Mouse (Mus musculus) heart, adult 2 months (tissue): ENCODE measurements around the gene Nek2. TPM values are rescaled to one million over a fixed set of nuclear protein-coding genes. Genes with fewer than 3 reads are reported as not detected.

Experiments
- DNase-seq, 2 experiments: peaks; one replicate each; pipeline ENCODE4 v3.0.0; 2021
- H3K27ac ChIP-seq: fragments of 200-600 bp; 2 replicates; pipeline ENCODE4 v1.8.1; 2022
- H3K27me3 ChIP-seq: fragments of 200-500 bp; 2 replicates; pipeline ENCODE4 v1.6.1; 2012; ENCODE audit warnings: mild to moderate bottlenecking, low read length, inconsistent platforms, mixed read lengths; ENCODE audit not compliant: control insufficient read depth, insufficient read depth
- H3K36me3 ChIP-seq: fragments of 200-500 bp; 2 replicates; pipeline ENCODE4 v1.6.1; 2012; ENCODE audit warnings: low read length, inconsistent platforms; ENCODE audit not compliant: control insufficient read depth, insufficient read depth
- H3K4me1 ChIP-seq: fragments of 200-500 bp; 2 replicates; pipeline ENCODE4 v1.6.1; 2011; ENCODE audit warnings: low read length; ENCODE audit not compliant: control insufficient read depth, insufficient read depth
- H3K4me3 ChIP-seq: fragments of 200-600 bp; 2 replicates; pipeline ENCODE4 v1.8.1; 2022
- H3K79me2 ChIP-seq: fragments of 200-500 bp; replicated peaks from 2 replicates; pipeline ENCODE4 v1.6.1; 2012; ENCODE audit warnings: mild to moderate bottlenecking, inconsistent platforms, low read length, moderate library complexity, mixed read lengths; ENCODE audit not compliant: control insufficient read depth, insufficient read depth
- H3K9ac ChIP-seq: fragments of 200-500 bp; 2 replicates; pipeline ENCODE4 v1.6.1; 2012; ENCODE audit warnings: low read depth, mild to moderate bottlenecking, control low read depth, inconsistent platforms, low read length, mixed read lengths
- CTCF ChIP-seq: fragments of 200-600 bp; IDR thresholded peaks from 2 replicates; pipeline ENCODE4 v1.8.1; 2022; ENCODE audit warnings: antibody characterized with exemption, mild to moderate bottlenecking, moderate library complexity
- EP300 ChIP-seq: fragments of 200-500 bp; IDR thresholded peaks from 2 replicates; pipeline ENCODE4 v1.6.1; 2011; ENCODE audit warnings: low read depth, low read length, control low read depth; ENCODE audit not compliant: insufficient read depth
- POLR2A ChIP-seq: fragments of 200-500 bp; IDR thresholded peaks from 2 replicates; pipeline ENCODE4 v1.6.1; 2011; ENCODE audit warnings: mild to moderate bottlenecking, low read depth, low read length, control low read depth; ENCODE audit not compliant: insufficient read depth
- WGBS: fragments of 180-500 bp; shearing (Covaris S2); methylation state at CpG from one replicate; pipeline ENCODE4 v1.1.7; 2018; 5-methylcytosine and 5-hydroxymethylcytosine counted together
- intact Hi-C: fragments of 180-260 bp; cut with DNase I; formaldehyde crosslinking; loops from one replicate; pipeline ENCODE4 v1.15.1; 2025
- polyA plus RNA-seq: library from polyadenylated mRNA; depleted of rRNA; stranded (reverse); fragments of >200 nt; gene quantifications from 2 replicates; pipeline ENCODE4 v1.2.3, GENCODE M21; 2012
- total RNA-seq, 2 experiments: library from RNA; stranded (reverse); gene quantifications; 2 replicates each; pipeline ENCODE4 v1.2.3; 2021

Gene Nek2
- total and polyA plus RNA-seq, 3 experiments = 0.09 to 0.47 (median 0.37) TPM

- no peak for DNase-seq
- no peak for TF ChIP-seq POLR2A
- no peak for TF ChIP-seq CTCF
- no peak for TF ChIP-seq EP300
- intact Hi-C loops = no loop called here
- Histone ChIP-seq H3K9ac (no peak overlapping the region), H3K4me3 (no peak overlapping the region), H3K27ac (no peak overlapping the region), H3K36me3 (no peaks in the 10 kb centered on the region), H3K27me3 (0 out of 2 replicates have a peak, but pooled peaks cover 2% of the 10 kb centered on the region), H3K79me2 (no peaks in the 10 kb centered on the region), H3K4me1 (no peaks in the 10 kb centered on the region)
These were observed 36.9 kb downstream of the Nek2 start for GRCm38 (mm10) chr1:191858136-191858535.

- Histone ChIP-seq H3K79me2 (no peaks in the 10 kb centered on the region), H3K4me1 (no peaks in the 10 kb centered on the region), H3K36me3 (no peaks in the 10 kb centered on the region), H3K9ac (no peak overlapping the region), H3K27ac (no peak overlapping the region), H3K4me3 (no peak overlapping the region), H3K27me3 (0 out of 2 replicates have a peak, but pooled peaks cover 2% of the 10 kb centered on the region)
- intact Hi-C loops = no loop called here
- DNase-seq = no peak
- whole genome bisulfite sequencing = 28% methylated on average over 3 of the region's 3 CpGs
- TF ChIP-seq POLR2A = no peak
- no peak for TF ChIP-seq EP300
- TF ChIP-seq CTCF = no peak
These were observed 38.6 kb downstream of the Nek2 start for GRCm38 (mm10) chr1:191859847-191860246.

GRCm38 (mm10) chr1:191861247-191861646 is 40.0 kb downstream of the Nek2 start:
- DNase-seq = no peak
- Histone ChIP-seq H3K27me3 (0 out of 2 replicates have a peak, but pooled peaks cover 2% of the 10 kb centered on the region), H3K4me3 (no peak overlapping the region), H3K27ac (no peak overlapping the region), H3K79me2 (no peaks in the 10 kb centered on the region), H3K36me3 (no peaks in the 10 kb centered on the region), H3K9ac (no peak overlapping the region), H3K4me1 (no peaks in the 10 kb centered on the region)
- TF ChIP-seq CTCF (no peak), POLR2A (no peak), EP300 (no peak)
- intact Hi-C loops = no loop called here
- 68% methylated on average over 5 of the region's 5 CpGs for whole genome bisulfite sequencing

- Histone ChIP-seq H3K27me3 (no peaks in the 10 kb centered on the region), H3K9ac (no peak overlapping the region), H3K36me3 (no peaks in the 10 kb centered on the region), H3K4me1 (no peaks in the 10 kb centered on the region), H3K27ac (no peak overlapping the region), H3K4me3 (no peak overlapping the region), H3K79me2 (no peaks in the 10 kb centered on the region)
- no peak for DNase-seq
- intact Hi-C loops = no loop called here
- 75% methylated on average over 4 of the region's 4 CpGs for WGBS
- no peak for TF ChIP-seq CTCF
- no peak for TF ChIP-seq EP300
- TF ChIP-seq POLR2A = no peak
These were observed 42.7 kb downstream of the Nek2 start for GRCm38 (mm10) chr1:191863833-191864550.

GRCm38 (mm10) chr1:191864551-191865027 is 43.3 kb downstream of the Nek2 start:
- H3K36me3 ChIP-seq = no peaks in the 10 kb centered on the region
- H3K4me3 ChIP-seq = no peak overlapping the region
- DNase-seq = no peak
- WGBS = 72% methylated on average over 8 of the region's 8 CpGs
- no peak for TF ChIP-seq EP300
- TF ChIP-seq CTCF = no peak
- TF ChIP-seq POLR2A = no peak
- H3K4me1 ChIP-seq = no peaks in the 10 kb centered on the region
- no peak overlapping the region for H3K27ac ChIP-seq
- no peak overlapping the region for H3K9ac ChIP-seq
- intact Hi-C loops = no loop called here
- H3K79me2 ChIP-seq = no peaks in the 10 kb centered on the region
- H3K27me3 ChIP-seq = no peaks in the 10 kb centered on the region

GRCm38 (mm10) chr1:191872076-191872710 is 50.9 kb downstream of the Nek2 start:
- intact Hi-C loops = no loop called here
- no peaks in the 10 kb centered on the region; the same call in 1 of the 2 replicates for H3K4me1 ChIP-seq
- no peaks in the 10 kb centered on the region for H3K27me3 ChIP-seq
- H3K9ac ChIP-seq = no peak overlapping the region
- no peaks in the 10 kb centered on the region for H3K36me3 ChIP-seq
- no peaks in the 10 kb centered on the region for H3K79me2 ChIP-seq
- H3K4me3 ChIP-seq = no peak overlapping the region
- no peak for DNase-seq
- no peak for TF ChIP-seq EP300
- TF ChIP-seq CTCF = no peak
- no peak for TF ChIP-seq POLR2A
- H3K27ac ChIP-seq = no peak overlapping the region
- WGBS = 79% methylated on average over 6 of the region's 6 CpGs
